Mouse (Mus musculus) hindbrain, embryonic 14.5 days (tissue): ENCODE measurements at regions not wholly inside any gene's neighbourhood (a gene's known extent, or its start where the extent isn't known, plus 50 kb on each side); places are given as distances from the start of the nearest gene placed in this dataset.

Source experiments
- ATAC-seq: fragments of 200-750 bp; cut with Nextera tagmentation; 2 replicates; pipeline ENCODE4 v1.8.0; 2017; ENCODE audit warnings: moderate number of reproducible peaks, mild to moderate bottlenecking, moderate TSS enrichment, moderate library complexity; ENCODE audit not compliant: low FRiP score
- DNase-seq: peaks from one replicate; pipeline ENCODE4 v3.0.0-alpha.2; 2015; ENCODE audit warnings: low spot score
- H3K27ac ChIP-seq: fragments of 300-500 bp; sonication (generic); 2 replicates; pipeline ENCODE4 v1.5.1; 2014; ENCODE audit warnings: mild to moderate bottlenecking, moderate library complexity
- H3K27me3 ChIP-seq: fragments of 300-500 bp; sonication (generic); 2 replicates; pipeline ENCODE4 v1.6.1; 2014; ENCODE audit warnings: mild to moderate bottlenecking, low read length, mixed read lengths; ENCODE audit not compliant: control insufficient read depth, insufficient read depth
- H3K36me3 ChIP-seq: fragments of 300-500 bp; sonication (generic); replicated peaks from 2 replicates; pipeline ENCODE4 v1.6.1; 2014; ENCODE audit not compliant: control insufficient read depth, insufficient read depth
- H3K4me1 ChIP-seq: fragments of 300-500 bp; sonication (generic); replicated peaks from 2 replicates; pipeline ENCODE4 v1.6.1; 2014; ENCODE audit warnings: antibody characterized with exemption, low read length, mixed read lengths; ENCODE audit not compliant: control insufficient read depth, insufficient read depth
- H3K4me2 ChIP-seq: fragments of 300-500 bp; sonication (generic); replicated peaks from 2 replicates; pipeline ENCODE4 v1.6.1; 2014; ENCODE audit warnings: mild to moderate bottlenecking, moderate library complexity
- H3K4me3 ChIP-seq: fragments of 300-500 bp; sonication (generic); replicated peaks from 2 replicates; pipeline ENCODE4 v1.5.1; 2014; ENCODE audit warnings: mild to moderate bottlenecking, low read length
- H3K9ac ChIP-seq: fragments of 300-500 bp; sonication (generic); 2 replicates; pipeline ENCODE4 v1.6.1; 2014
- H3K9me3 ChIP-seq: fragments of 300-500 bp; sonication (generic); 2 replicates; pipeline ENCODE4 v1.6.1; 2016; ENCODE audit warnings: low read length; ENCODE audit not compliant: control insufficient read depth
- WGBS: fragments of 180-500 bp; shearing (Covaris S2); extraction: QIAGEN DNeasy Blood & Tissue Kit; methylation state at CpG from one replicate; pipeline ENCODE4 v1.1.7; 2014; 5-methylcytosine and 5-hydroxymethylcytosine counted together

- Histone ChIP-seq H3K4me3 (no peak overlapping the region), H3K4me1 (peaks cover 25% of the 10 kb centered on the region), H3K27ac (0 out of 2 replicates have a peak overlapping the region, but pooled peaks have one; percentile 57), H3K36me3 (no peaks in the 10 kb centered on the region), H3K9me3 (no peaks in the 10 kb centered on the region), H3K9ac (no peak overlapping the region), H3K27me3 (no peaks in the 10 kb centered on the region), H3K4me2 (no peak overlapping the region)
- ATAC-seq (no peak), DNase-seq (no peak)
- WGBS: 65% methylated on average over 7 of the region's 7 CpGs
These were observed 63.6 kb upstream of the Noct start for GRCm38 (mm10) chr3:51160625-51161024.

DNA sequence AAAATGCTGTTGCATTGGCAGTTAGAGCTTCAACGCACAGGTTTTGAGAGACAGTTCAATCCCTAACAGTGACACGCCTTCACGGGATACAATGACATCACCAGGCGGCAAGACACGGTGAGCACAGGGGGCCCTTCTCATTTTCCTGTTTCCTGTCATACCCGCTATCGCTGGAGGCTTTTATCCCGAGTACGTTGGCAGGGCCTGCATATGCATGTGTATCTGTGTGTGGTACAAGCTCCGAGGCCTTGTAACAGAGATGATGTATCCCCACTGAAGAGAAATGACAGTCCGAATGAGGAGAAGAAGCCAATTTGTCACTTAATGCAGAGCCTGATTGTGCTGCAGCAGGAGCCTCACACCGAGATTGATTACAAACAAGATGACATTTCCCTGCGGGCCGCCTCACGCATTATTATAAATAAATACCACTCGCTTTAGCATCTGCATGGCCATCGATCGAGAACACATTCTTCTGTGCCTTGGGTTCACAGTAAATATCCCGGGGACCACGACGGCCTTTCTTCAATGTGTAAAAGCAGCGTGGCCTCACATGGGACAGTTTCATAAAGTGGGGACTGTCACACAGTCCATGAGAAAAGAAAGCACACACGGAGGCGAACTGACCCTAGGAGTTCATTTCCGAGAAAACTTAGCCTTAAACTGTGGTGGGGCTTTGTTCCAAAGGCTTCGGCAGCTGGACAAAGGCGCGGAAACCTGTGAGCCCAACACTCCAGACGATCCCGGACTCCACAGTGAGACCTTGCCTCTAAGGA lies 54.9 kb upstream of the Noct start:
- no peaks in the 10 kb centered on the region for H3K36me3 ChIP-seq
- peak overlapping the region; percentile 14; the same call in 1 of the 2 replicates for H3K4me2 ChIP-seq
- no peak overlapping the region for H3K4me3 ChIP-seq
- ATAC-seq (peak; percentile 42; the same call in 1 of the 2 replicates), DNase-seq (no peak)
- WGBS: 41% methylated on average over 30 of the region's 30 CpGs
- no peaks in the 10 kb centered on the region for H3K27me3 ChIP-seq
- H3K9ac ChIP-seq: peak overlapping the region; percentile 29; the same call in 1 of the 2 replicates
- H3K4me1 ChIP-seq: no peaks in the 10 kb centered on the region
- peak overlapping the region; percentile 64 for H3K27ac ChIP-seq
- no peaks in the 10 kb centered on the region for H3K9me3 ChIP-seq

DNA sequence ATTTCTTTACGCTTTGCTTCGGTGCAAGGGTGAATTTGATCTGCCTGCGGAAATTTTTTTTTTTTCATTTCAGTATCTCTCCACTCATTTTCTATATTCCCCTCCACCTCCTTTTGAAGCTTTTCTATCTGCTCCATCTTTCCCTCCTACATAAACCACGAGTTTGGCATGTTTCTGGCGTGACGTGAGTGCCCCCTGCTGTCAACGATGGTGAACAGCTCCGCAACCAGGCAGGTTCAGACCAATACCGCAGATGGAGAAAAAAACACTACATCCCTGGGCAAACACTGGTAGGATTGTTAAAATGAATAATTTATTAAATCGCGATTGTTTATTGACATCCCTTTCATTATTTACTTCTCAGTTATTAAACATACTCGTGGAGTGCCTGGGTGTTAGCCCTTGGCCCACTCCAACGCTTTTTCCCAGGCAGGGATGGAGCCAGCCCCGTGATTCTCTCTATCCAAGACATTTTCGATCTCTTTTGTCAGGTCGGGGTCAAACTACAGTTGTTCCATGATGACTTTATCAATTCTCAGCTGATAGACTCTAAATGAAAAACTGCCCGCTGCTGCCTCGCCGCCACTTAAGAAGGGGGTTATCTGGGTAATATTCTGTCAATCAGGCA lies 53.9 kb upstream of the Noct start:
- DNase-seq (peak; percentile 94), ATAC-seq (peak; percentile 87)
- WGBS: 22% methylated on average over 19 of the region's 19 CpGs
- Histone ChIP-seq H3K36me3 (no peaks in the 10 kb centered on the region), H3K4me3 (no peak overlapping the region), H3K4me2 (peak overlapping the region; percentile 18), H3K27ac (no peak overlapping the region), H3K9ac (no peak overlapping the region), H3K9me3 (no peaks in the 10 kb centered on the region), H3K4me1 (no peaks in the 10 kb centered on the region), H3K27me3 (no peaks in the 10 kb centered on the region)
